Mouse (Mus musculus): ENCODE measurements at regions not wholly inside any gene's neighbourhood (a gene's known extent, or its start where the extent isn't known, plus 50 kb on each side); places are given as distances from the start of the nearest gene placed in this dataset.
"Not testable (repeated sequence)": the region's sequence is repeated elsewhere in the genome, so short reads cannot be mapped to it uniquely, and the experiment has no call there.

GRCm38 (mm10) chr19:35170554-35170953 is 248.4 kb downstream of the Kif20b start:
- no peak for ATAC-seq (replicated peaks; ENCODE audit: insufficient number of reproducible peaks, low FRiP score, low TSS enrichment, low read depth)

GRCm38 (mm10) chr19:35180102-35180501 is 257.9 kb downstream of the Kif20b start:
- no peaks in the 10 kb centered on the region for H3K27me3 ChIP-seq (ENCODE audit: control insufficient read depth, insufficient read depth, low read length)
- DNase-seq (ENCODE audit: low spot score) (no peak), ATAC-seq (replicated peaks; ENCODE audit: insufficient number of reproducible peaks, low FRiP score, low TSS enrichment, low read depth) (no peak)
- H3K4me1 ChIP-seq (ENCODE audit: control insufficient read depth, insufficient read depth, low read length) = no peaks in the 10 kb centered on the region
- no peaks in the 10 kb centered on the region for H3K9me3 ChIP-seq (replicated peaks; ENCODE audit: control insufficient read depth, low read length)
- 92% methylated on average over 1 of the region's 1 CpGs for WGBS
- no peaks in the 10 kb centered on the region for H3K36me3 ChIP-seq (replicated peaks; ENCODE audit: control insufficient read depth, insufficient read depth, low read depth, low read length)
- H3K9ac ChIP-seq (replicated peaks; ENCODE audit: low read length) = no peak overlapping the region
- H3K4me2 ChIP-seq (ENCODE audit: low read depth, low read length) = no peak overlapping the region
- H3K4me3 ChIP-seq (ENCODE audit: low read depth, low read length) = no peak overlapping the region
- no peak overlapping the region for H3K27ac ChIP-seq (replicated peaks; ENCODE audit: low read depth, low read length)

More at GRCm38 (mm10) chr19:35170554-35170953, 248.4 kb downstream of the Kif20b start:
- DNase-seq (ENCODE audit: low spot score) = no peak
- Histone ChIP-seq H3K4me2 (ENCODE audit: low read depth, low read length) (no peak overlapping the region), H3K4me3 (ENCODE audit: low read depth, low read length) (no peak overlapping the region), H3K27ac (replicated peaks; ENCODE audit: low read depth, low read length) (no peak overlapping the region), H3K36me3 (replicated peaks; ENCODE audit: control insufficient read depth, insufficient read depth, low read depth, low read length) (no peaks in the 10 kb centered on the region), H3K9ac (replicated peaks; ENCODE audit: low read length) (no peak overlapping the region), H3K9me3 (replicated peaks; ENCODE audit: control insufficient read depth, low read length) (no peaks in the 10 kb centered on the region), H3K27me3 (ENCODE audit: control insufficient read depth, insufficient read depth, low read length) (no peaks in the 10 kb centered on the region), H3K4me1 (ENCODE audit: control insufficient read depth, insufficient read depth, low read length) (no peaks in the 10 kb centered on the region)
- 69% methylated on average over 2 of the region's 2 CpGs for WGBS

DNA sequence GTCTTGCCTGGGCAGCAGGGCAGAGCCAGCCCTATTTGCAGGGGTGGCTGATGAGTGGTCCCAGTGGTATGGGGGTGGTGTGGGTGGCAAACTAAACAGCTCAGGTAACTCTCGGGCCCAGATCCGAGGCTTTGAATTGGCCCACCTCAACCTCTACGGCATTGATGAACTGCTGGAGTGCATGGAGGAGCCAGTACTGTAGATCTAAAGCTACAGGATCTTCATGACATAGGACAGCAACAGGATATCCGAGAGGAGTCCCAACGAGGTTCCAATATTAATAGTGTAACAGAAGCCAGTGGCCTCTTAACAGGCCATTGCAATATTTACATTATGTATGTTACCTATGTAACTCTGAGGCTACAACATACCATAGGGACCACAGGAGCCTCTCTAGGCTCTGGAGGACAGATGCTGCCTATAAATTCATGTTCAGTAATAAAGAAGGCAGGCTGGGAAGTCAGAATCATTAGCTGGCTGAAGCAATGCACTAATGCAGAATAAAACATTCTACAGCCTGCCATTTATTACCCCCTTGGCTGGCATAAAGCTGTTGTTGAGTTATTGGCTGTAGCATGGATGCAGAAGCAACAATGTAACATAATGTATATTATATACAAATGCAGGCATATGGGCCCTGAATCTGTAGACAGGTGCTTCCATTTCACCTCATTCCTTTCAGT is 283.5 kb downstream of the Kif20b start:
- no peak overlapping the region for H3K4me2 ChIP-seq (ENCODE audit: low read depth, low read length)
- no peak for ATAC-seq (replicated peaks; ENCODE audit: insufficient number of reproducible peaks, low FRiP score, low TSS enrichment, low read depth)
- no peaks in the 10 kb centered on the region for H3K36me3 ChIP-seq (replicated peaks; ENCODE audit: control insufficient read depth, insufficient read depth, low read depth, low read length)
- H3K9ac ChIP-seq (replicated peaks; ENCODE audit: low read length) = no peak overlapping the region
- DNase-seq (ENCODE audit: low spot score) = no peak
- H3K4me3 ChIP-seq (ENCODE audit: low read depth, low read length) = no peak overlapping the region
- WGBS = 88% methylated on average over 5 of the region's 5 CpGs
- H3K27me3 ChIP-seq (ENCODE audit: control insufficient read depth, insufficient read depth, low read length) = no peaks in the 10 kb centered on the region
- no peak overlapping the region for H3K27ac ChIP-seq (replicated peaks; ENCODE audit: low read depth, low read length)
- no peaks in the 10 kb centered on the region for H3K4me1 ChIP-seq (ENCODE audit: control insufficient read depth, insufficient read depth, low read length)
- H3K9me3 ChIP-seq (replicated peaks; ENCODE audit: control insufficient read depth, low read length) = no peaks in the 10 kb centered on the region

GRCm38 (mm10) chr19:35244188-35244587 is 322.0 kb downstream of the Kif20b start:
- no peak overlapping the region for H3K27ac ChIP-seq (replicated peaks; ENCODE audit: low read depth, low read length)
- no peaks in the 10 kb centered on the region for H3K4me1 ChIP-seq (ENCODE audit: control insufficient read depth, insufficient read depth, low read length)
- no peak for ATAC-seq (replicated peaks; ENCODE audit: insufficient number of reproducible peaks, low FRiP score, low TSS enrichment, low read depth)
- no peaks in the 10 kb centered on the region for H3K9me3 ChIP-seq (replicated peaks; ENCODE audit: control insufficient read depth, low read length)
- H3K4me3 ChIP-seq (ENCODE audit: low read depth, low read length) = no peak overlapping the region
- DNase-seq (ENCODE audit: low spot score) = no peak
- H3K27me3 ChIP-seq (ENCODE audit: control insufficient read depth, insufficient read depth, low read length) = no peaks in the 10 kb centered on the region
- no peaks in the 10 kb centered on the region for H3K36me3 ChIP-seq (replicated peaks; ENCODE audit: control insufficient read depth, insufficient read depth, low read depth, low read length)
- H3K4me2 ChIP-seq (ENCODE audit: low read depth, low read length) = no peak overlapping the region
- WGBS = 89% methylated on average over 3 of the region's 3 CpGs
- H3K9ac ChIP-seq (replicated peaks; ENCODE audit: low read length) = no peak overlapping the region

- Histone ChIP-seq H3K27me3 (ENCODE audit: control insufficient read depth, insufficient read depth, low read length) (no peaks in the 10 kb centered on the region), H3K27ac (replicated peaks; ENCODE audit: low read depth, low read length) (no peak overlapping the region), H3K9ac (replicated peaks; ENCODE audit: low read length) (no peak overlapping the region), H3K4me3 (ENCODE audit: low read depth, low read length) (no peak overlapping the region), H3K9me3 (replicated peaks; ENCODE audit: control insufficient read depth, low read length) (no peaks in the 10 kb centered on the region), H3K4me1 (ENCODE audit: control insufficient read depth, insufficient read depth, low read length) (no peaks in the 10 kb centered on the region), H3K4me2 (ENCODE audit: low read depth, low read length) (no peak overlapping the region), H3K36me3 (replicated peaks; ENCODE audit: control insufficient read depth, insufficient read depth, low read depth, low read length) (no peaks in the 10 kb centered on the region)
- ATAC-seq (replicated peaks; ENCODE audit: insufficient number of reproducible peaks, low FRiP score, low TSS enrichment, low read depth) = no peak
- 80% methylated on average over 6 of the region's 6 CpGs for WGBS
- no peak for DNase-seq (ENCODE audit: low spot score)
Observed at GRCm38 (mm10) chr19:35247531-35247930, 325.4 kb downstream of the Kif20b start.

DNA sequence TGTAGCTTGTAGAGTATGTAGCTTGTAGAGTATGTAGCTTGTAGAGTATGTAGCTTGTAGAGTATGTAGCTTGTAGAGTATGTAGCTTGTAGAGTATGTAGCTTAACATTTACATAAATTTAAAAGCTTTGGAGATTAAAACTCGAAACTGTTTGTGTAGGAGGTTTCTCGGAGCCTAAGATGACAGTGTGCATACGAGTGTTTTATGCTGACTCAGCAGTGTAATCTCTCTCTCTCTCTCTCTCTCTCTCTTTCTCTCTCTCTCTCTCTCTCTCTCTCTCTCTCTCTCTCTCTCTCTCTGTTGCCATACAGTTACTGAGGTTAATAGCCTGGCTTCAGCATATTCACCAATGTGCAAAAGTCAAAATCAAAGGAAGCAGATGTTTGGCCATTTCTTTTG is 336.5 kb downstream of the Kif20b start:
- not testable (repeated sequence) for ATAC-seq (replicated peaks; ENCODE audit: insufficient number of reproducible peaks, low FRiP score, low TSS enrichment, low read depth); H3K9ac ChIP-seq (replicated peaks; ENCODE audit: low read length); H3K4me2 ChIP-seq (ENCODE audit: low read depth, low read length); H3K4me3 ChIP-seq (ENCODE audit: low read depth, low read length); H3K36me3 ChIP-seq (replicated peaks; ENCODE audit: control insufficient read depth, insufficient read depth, low read depth, low read length); H3K9me3 ChIP-seq (replicated peaks; ENCODE audit: control insufficient read depth, low read length); DNase-seq (ENCODE audit: low spot score); H3K27ac ChIP-seq (replicated peaks; ENCODE audit: low read depth, low read length); H3K27me3 ChIP-seq (ENCODE audit: control insufficient read depth, insufficient read depth, low read length); H3K4me1 ChIP-seq (ENCODE audit: control insufficient read depth, insufficient read depth, low read length)
- WGBS = 87% methylated on average over 3 of the region's 3 CpGs

DNA sequence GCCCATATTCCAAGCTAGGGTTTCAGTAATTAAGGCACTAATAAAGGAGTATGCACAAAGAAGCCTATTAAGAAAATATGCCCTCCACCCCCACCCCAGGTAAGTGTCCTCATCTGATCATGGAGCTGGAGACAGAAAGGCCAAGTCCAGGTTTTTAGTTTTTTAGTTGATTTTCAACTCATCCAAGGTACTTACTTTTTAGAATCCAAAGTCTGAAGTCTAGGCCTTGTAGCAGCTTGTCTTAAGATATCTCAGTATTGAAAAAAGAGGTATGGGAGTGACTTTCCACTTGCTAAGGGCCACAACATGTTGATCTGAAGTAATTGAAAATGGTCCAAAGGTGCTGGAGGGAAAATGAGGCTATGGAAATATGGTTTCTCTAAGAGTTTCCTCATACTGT is 340.9 kb downstream of the Kif20b start:
- Histone ChIP-seq H3K27ac (replicated peaks; ENCODE audit: low read depth, low read length) (no peak overlapping the region), H3K4me3 (ENCODE audit: low read depth, low read length) (no peak overlapping the region), H3K4me2 (ENCODE audit: low read depth, low read length) (no peak overlapping the region), H3K36me3 (replicated peaks; ENCODE audit: control insufficient read depth, insufficient read depth, low read depth, low read length) (no peaks in the 10 kb centered on the region), H3K9ac (replicated peaks; ENCODE audit: low read length) (no peak overlapping the region), H3K27me3 (ENCODE audit: control insufficient read depth, insufficient read depth, low read length) (no peaks in the 10 kb centered on the region), H3K4me1 (ENCODE audit: control insufficient read depth, insufficient read depth, low read length) (no peaks in the 10 kb centered on the region), H3K9me3 (replicated peaks; ENCODE audit: control insufficient read depth, low read length) (no peaks in the 10 kb centered on the region)
- no peak for ATAC-seq (replicated peaks; ENCODE audit: insufficient number of reproducible peaks, low FRiP score, low TSS enrichment, low read depth)
- DNase-seq (ENCODE audit: low spot score) = no peak

GRCm38 (mm10) chr19:35278395-35278794 is 356.2 kb downstream of the Kif20b start:
- Histone ChIP-seq H3K4me2 (ENCODE audit: low read depth, low read length) (no peak overlapping the region), H3K9ac (replicated peaks; ENCODE audit: low read length) (no peak overlapping the region), H3K27me3 (ENCODE audit: control insufficient read depth, insufficient read depth, low read length) (no peaks in the 10 kb centered on the region), H3K36me3 (replicated peaks; ENCODE audit: control insufficient read depth, insufficient read depth, low read depth, low read length) (no peaks in the 10 kb centered on the region), H3K4me1 (ENCODE audit: control insufficient read depth, insufficient read depth, low read length) (no peaks in the 10 kb centered on the region), H3K27ac (replicated peaks; ENCODE audit: low read depth, low read length) (no peak overlapping the region), H3K9me3 (replicated peaks; ENCODE audit: control insufficient read depth, low read length) (no peaks in the 10 kb centered on the region), H3K4me3 (ENCODE audit: low read depth, low read length) (no peak overlapping the region)
- ATAC-seq (replicated peaks; ENCODE audit: insufficient number of reproducible peaks, low FRiP score, low TSS enrichment, low read depth) = no peak
- no peak for DNase-seq (ENCODE audit: low spot score)
- WGBS = 56% methylated on average over 2 of the region's 2 CpGs
